Mouse (Mus musculus) heart, adult 2 months (tissue): Measurements from ENCODE around the gene Tbc1d1.

Experiments used
- CTCF ChIP-seq: fragments of 200-600 bp; IDR thresholded peaks from 2 replicates; pipeline ENCODE4 v1.8.1; 2022; ENCODE audit warnings: antibody characterized with exemption, mild to moderate bottlenecking, moderate library complexity
- EP300 ChIP-seq: fragments of 200-500 bp; IDR thresholded peaks from 2 replicates; pipeline ENCODE4 v1.6.1; 2011; ENCODE audit warnings: low read depth, low read length, control low read depth; ENCODE audit not compliant: insufficient read depth
- POLR2A ChIP-seq: fragments of 200-500 bp; IDR thresholded peaks from 2 replicates; pipeline ENCODE4 v1.6.1; 2011; ENCODE audit warnings: mild to moderate bottlenecking, low read depth, low read length, control low read depth; ENCODE audit not compliant: insufficient read depth

DNA sequence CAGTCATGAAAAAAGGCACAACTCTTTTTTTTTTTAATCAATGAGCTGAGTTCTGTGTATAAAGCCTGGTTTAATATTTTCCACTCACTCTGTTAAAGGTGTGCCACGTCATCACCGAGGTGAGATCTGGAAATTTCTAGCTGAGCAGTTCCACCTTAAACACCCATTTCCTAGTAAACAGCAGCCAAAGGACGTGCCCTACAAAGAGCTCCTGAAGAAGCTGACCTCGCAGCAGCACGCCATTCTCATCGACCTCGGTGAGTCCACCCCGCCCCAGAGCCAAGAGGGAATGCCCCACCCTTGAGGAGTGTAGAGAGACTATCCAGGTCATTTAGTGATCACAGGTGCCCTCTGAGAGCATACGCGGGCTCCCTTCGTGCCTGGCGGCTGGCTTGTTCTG lies 168.2 kb downstream of the Tbc1d1 start:
- TF ChIP-seq CTCF (no peak), POLR2A (no peak), EP300 (no peak)
